Mouse (Mus musculus) neural tube, embryonic 13.5 days (tissue): ENCODE data around the gene Ginm1. TPM values are rescaled to one million over a fixed set of nuclear protein-coding genes. Genes with fewer than 3 reads are reported as not detected.

Source experiments
- ATAC-seq: fragments of 200-750 bp; cut with Nextera tagmentation; 2 replicates; pipeline ENCODE4 v1.8.0; 2017; ENCODE audit warnings: low read depth, mild to moderate bottlenecking, moderate TSS enrichment, moderate library complexity
- H3K27ac ChIP-seq: fragments of 300-500 bp; sonication (generic); replicated peaks from 2 replicates; pipeline ENCODE4 v1.5.1; 2015; ENCODE audit warnings: moderate library complexity, mild to moderate bottlenecking, inconsistent platforms
- H3K27me3 ChIP-seq: fragments of 300-500 bp; sonication (generic); 2 replicates; pipeline ENCODE4 v1.6.1; 2015; ENCODE audit warnings: mild to moderate bottlenecking, inconsistent platforms
- H3K36me3 ChIP-seq: fragments of 300-500 bp; sonication (generic); 2 replicates; pipeline ENCODE4 v1.6.1; 2015; ENCODE audit warnings: mild to moderate bottlenecking, inconsistent platforms
- H3K4me1 ChIP-seq: fragments of 300-500 bp; sonication (generic); replicated peaks from 2 replicates; pipeline ENCODE4 v1.6.1; 2015; ENCODE audit warnings: inconsistent platforms
- H3K4me2 ChIP-seq: fragments of 300-500 bp; sonication (generic); 2 replicates; pipeline ENCODE4 v1.6.1; 2015; ENCODE audit warnings: inconsistent platforms, mild to moderate bottlenecking, moderate library complexity
- H3K4me3 ChIP-seq: fragments of 300-500 bp; sonication (generic); 2 replicates; pipeline ENCODE4 v1.5.1; 2015; ENCODE audit warnings: mild to moderate bottlenecking, inconsistent platforms
- H3K9ac ChIP-seq: fragments of 300-500 bp; sonication (generic); 2 replicates; pipeline ENCODE4 v1.6.1; 2015; ENCODE audit warnings: moderate library complexity, mild to moderate bottlenecking, inconsistent platforms
- H3K9me3 ChIP-seq: fragments of 300-500 bp; sonication (generic); 2 replicates; pipeline ENCODE4 v1.6.1; 2016; ENCODE audit warnings: inconsistent platforms
- WGBS: fragments of 180-500 bp; shearing (Covaris S2); methylation state at CpG from one replicate; pipeline ENCODE4 v1.1.7; 2015; 5-methylcytosine and 5-hydroxymethylcytosine counted together
- polyA plus RNA-seq: library from polyadenylated mRNA; unstranded; fragments of >200 nt; fragmentation: Nextera tagmentation; extraction: Ambion mirVana; gene quantifications from 2 replicates; pipeline ENCODE4 v1.2.1, GENCODE M21; 2015

The Ginm1 gene
- polyA plus RNA-seq, 1 experiment from 2014 or later, result 54.8 TPM

DNA sequence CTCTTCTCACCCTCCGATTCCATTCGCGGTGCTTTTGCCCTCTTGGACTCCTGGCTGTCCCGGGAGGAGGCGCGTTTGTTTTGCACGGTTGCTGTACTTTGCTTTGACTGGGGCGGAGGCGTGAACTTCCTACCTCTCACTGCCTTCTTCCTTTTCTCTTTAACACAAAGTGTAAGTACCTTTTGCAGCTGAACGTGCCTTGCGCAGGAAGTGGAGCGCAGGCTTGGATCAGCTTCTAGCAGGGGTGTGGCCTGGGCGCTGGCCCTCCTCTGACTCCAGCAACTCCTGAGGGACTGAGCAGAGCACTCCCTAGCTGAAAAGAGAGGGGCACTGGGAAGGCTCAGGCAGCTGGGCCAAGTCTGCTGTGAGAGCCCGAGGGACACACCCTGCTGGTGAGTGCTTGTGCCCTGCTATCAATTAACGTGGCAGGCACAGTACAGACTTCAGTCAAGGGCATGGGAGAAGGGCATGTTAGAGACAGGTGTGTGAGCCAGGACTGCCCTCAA lies 39.6 kb upstream of the Ginm1 start, which contains the start of gene Zc3h12d:
TSS of gene Zc3h12d (plus strand) at position 300 of the 506 bp plus-strand sequence.
- Histone ChIP-seq H3K9me3 (no peaks in the 10 kb centered on the region), H3K4me3 (peak within 1 kb of the TSS; percentile 14; the same call in 1 of the 2 replicates), H3K27ac (no peak within 1 kb of the TSS), H3K4me2 (peak within 1 kb of the TSS; percentile 44), H3K27me3 (no peaks in the 10 kb centered on the region; the same call in 1 of the 2 replicates), H3K36me3 (peaks cover 5% of the 10 kb centered on the region; the same call in 1 of the 2 replicates), H3K4me1 (peaks cover 9% of the 10 kb centered on the region), H3K9ac (0 out of 2 replicates have a peak within 1 kb of the TSS, but pooled peaks have one; percentile 26)
- no peak for ATAC-seq
- WGBS, result 4% methylated on average over 15 of the region's 15 CpGs

DNA sequence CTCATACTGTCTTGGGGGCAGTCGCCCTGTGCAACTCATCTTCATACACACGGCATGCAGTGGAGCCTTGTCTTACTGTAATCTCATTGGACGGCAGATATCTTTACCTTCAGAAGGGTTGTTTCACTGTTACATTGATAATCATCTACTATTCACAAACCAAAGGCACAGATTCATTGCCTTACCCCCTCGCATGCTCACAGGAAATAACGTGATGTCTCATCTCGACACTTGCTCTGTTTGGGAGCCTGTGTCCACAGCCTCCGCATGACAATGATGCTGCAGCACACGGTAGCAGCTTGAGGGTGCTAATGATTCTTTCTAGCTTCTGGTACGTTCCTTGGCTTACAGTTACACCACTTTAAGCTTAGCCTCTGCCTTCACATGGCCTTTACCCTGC lies 33.5 kb upstream of the Ginm1 start:
- ATAC-seq, result no peak
- WGBS, result 91% methylated on average over 9 of the region's 9 CpGs

DNA sequence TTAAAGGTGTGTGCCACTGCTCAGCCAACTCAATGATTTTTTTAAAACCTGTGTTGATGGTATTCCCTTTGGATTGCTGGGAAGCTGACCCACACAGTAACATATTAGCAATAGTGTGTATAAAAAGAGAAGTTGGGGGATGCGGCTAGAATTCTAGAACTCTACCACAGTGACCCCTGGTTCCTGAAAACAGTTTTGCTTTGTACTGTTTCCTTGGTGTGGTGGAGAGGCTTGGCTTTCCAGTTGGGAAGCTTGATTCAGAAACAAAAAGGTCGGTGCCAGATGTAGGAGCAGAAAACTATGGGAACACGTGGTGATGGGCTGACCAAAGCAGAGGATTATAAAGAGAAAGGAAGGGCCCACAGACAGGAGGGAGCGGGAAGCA lies 32.6 kb upstream of the Ginm1 start:
- Histone ChIP-seq H3K27me3 (no peaks in the 10 kb centered on the region), H3K36me3 (peaks cover 45% of the 10 kb centered on the region), H3K9ac (no peak overlapping the region), H3K4me3 (no peak overlapping the region), H3K27ac (no peak overlapping the region), H3K9me3 (no peaks in the 10 kb centered on the region), H3K4me2 (no peak overlapping the region), H3K4me1 (no peaks in the 10 kb centered on the region)
- 92% methylated on average over 4 of the region's 4 CpGs for WGBS
- ATAC-seq, result no peak

More for the DNA sequence above, 33.5 kb upstream of the Ginm1 start:
- Histone ChIP-seq H3K27ac (no peak overlapping the region), H3K4me3 (no peak overlapping the region), H3K4me1 (no peaks in the 10 kb centered on the region), H3K36me3 (peaks cover 36% of the 10 kb centered on the region), H3K9ac (no peak overlapping the region), H3K4me2 (no peak overlapping the region), H3K9me3 (no peaks in the 10 kb centered on the region), H3K27me3 (no peaks in the 10 kb centered on the region)

DNA sequence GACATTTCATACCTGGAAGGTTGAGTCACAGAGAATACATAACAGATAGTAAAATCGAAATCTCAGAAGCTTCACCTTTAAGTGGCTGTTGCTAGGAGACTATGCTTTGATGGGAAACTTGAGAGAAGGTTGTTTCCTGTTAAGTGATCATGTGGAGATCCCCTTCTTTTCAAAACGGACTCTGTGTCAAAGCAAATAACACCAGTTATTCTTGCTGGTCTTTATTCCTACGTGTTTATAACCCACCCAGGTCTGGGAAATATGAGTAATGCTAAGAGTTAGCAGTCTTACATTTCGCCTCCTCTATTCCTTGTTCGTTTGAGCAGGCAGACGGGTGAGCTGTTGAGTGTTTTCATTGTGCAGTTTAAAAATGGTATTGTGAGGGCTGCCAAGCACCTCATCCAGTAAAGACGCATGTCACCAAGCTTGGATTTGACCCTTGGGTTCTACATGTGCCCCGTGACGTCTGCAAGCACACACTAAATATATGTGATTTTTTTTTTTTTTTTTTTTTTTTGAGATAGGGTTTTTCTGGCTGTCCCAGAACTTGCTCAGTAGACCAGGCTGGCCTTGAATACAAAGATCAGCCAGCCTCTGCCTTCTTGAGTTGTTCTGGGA lies 32.1 kb upstream of the Ginm1 start:
- H3K4me2 ChIP-seq, result no peak overlapping the region
- no peaks in the 10 kb centered on the region for H3K9me3 ChIP-seq
- ATAC-seq, result no peak
- no peak overlapping the region for H3K9ac ChIP-seq
- no peaks in the 10 kb centered on the region for H3K27me3 ChIP-seq
- 91% methylated on average over 9 of the region's 9 CpGs for WGBS
- H3K27ac ChIP-seq, result no peak overlapping the region
- peaks cover 49% of the 10 kb centered on the region for H3K36me3 ChIP-seq
- H3K4me1 ChIP-seq, result no peaks in the 10 kb centered on the region
- no peak overlapping the region for H3K4me3 ChIP-seq

DNA sequence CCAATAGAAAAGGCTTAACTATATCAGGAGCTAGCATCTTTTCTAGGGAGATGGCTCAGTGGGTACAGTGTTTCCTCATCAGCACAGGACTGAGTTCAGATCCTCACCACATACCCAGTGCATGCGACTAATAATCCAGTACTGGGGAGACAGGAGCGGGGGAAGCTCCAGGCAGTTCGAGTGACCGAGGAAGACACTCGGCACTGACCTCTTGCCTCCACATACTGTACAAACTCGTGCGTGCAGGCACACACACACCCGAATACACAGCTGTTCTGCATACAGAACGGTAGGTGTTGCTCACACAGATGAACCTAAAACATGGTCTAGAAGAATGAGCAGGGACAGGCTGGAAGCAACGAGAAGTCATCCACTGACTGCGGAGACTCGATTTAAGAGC lies 29.4 kb upstream of the Ginm1 start:
- Histone ChIP-seq H3K27ac (no peak overlapping the region), H3K27me3 (no peaks in the 10 kb centered on the region), H3K4me3 (no peak overlapping the region), H3K9me3 (no peaks in the 10 kb centered on the region), H3K4me1 (no peaks in the 10 kb centered on the region), H3K4me2 (no peak overlapping the region), H3K9ac (no peak overlapping the region), H3K36me3 (peaks cover 64% of the 10 kb centered on the region)
- 95% methylated on average over 12 of the region's 12 CpGs for WGBS
- ATAC-seq, result no peak

DNA sequence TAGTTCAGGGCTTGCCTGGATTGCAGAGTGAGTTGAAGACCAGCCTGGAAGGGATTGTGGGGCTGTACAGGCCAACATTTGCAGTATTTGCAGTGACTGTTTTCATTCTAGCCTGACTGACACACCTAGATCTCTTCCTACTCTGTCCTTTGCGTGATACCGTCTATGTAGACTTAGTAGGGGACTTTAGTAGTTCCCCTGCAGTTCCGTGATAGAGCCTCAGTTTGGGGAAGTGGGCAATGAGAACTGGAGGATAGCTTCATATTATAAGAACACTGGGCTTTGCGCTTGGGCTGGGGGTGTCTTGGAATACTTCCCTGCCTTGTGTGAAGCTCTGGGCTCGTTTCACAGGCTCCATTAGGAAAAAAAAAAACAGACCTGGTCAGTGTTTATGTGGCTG lies 27.5 kb upstream of the Ginm1 start:
- no peak overlapping the region for H3K9ac ChIP-seq
- H3K27me3 ChIP-seq, result no peaks in the 10 kb centered on the region
- no peaks in the 10 kb centered on the region for H3K9me3 ChIP-seq
- no peak overlapping the region for H3K4me3 ChIP-seq
- no peak for ATAC-seq
- H3K4me1 ChIP-seq, result no peaks in the 10 kb centered on the region
- peaks cover 69% of the 10 kb centered on the region for H3K36me3 ChIP-seq
- H3K4me2 ChIP-seq, result no peak overlapping the region
- H3K27ac ChIP-seq, result no peak overlapping the region
- WGBS, result 91% methylated on average over 5 of the region's 5 CpGs

DNA sequence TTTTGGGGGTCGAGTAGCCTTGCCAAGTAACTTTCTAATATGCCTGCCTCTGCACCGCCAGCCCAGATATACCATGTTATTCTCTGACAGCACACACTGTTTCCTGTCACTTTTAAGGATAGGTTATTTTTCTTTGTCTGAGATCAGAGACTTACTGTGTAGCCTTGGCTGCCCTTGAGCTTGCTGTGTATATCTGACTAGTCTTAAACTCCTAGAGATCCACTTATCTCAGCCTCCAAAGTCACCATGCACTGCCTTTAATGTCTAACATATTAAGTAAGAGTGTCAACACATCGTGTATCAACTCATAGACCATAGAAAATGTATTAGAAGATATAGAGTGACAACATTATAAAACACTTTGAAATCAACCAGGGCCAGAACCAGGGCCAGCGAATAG lies 27.0 kb upstream of the Ginm1 start:
- Histone ChIP-seq H3K4me1 (no peaks in the 10 kb centered on the region), H3K27ac (no peak overlapping the region), H3K36me3 (peaks cover 73% of the 10 kb centered on the region), H3K4me3 (no peak overlapping the region), H3K9ac (no peak overlapping the region), H3K9me3 (no peaks in the 10 kb centered on the region), H3K4me2 (no peak overlapping the region), H3K27me3 (no peaks in the 10 kb centered on the region)
- no peak for ATAC-seq
- WGBS, result 95% methylated on average over 4 of the region's 4 CpGs

DNA sequence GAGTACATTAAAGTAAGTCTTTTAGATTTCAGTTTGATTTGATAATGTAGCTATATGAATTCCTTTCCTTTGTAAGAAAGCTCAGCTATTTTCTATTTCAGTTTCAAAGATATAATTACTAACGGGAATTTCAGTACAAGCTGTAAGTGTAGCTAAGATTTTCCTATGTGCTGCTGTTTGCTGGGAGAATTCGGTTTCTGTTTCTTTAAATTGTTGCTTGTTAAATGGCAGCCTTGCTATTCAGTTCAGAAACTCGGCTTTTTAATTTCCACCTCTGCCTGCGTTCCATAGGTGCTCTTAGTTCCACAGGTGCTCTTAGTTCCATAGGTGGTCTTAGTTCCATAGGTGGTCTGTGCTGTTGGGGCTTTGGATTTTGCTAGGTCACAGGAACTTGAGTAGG lies 26.5 kb upstream of the Ginm1 start:
- Histone ChIP-seq H3K9me3 (no peaks in the 10 kb centered on the region), H3K9ac (no peak overlapping the region), H3K4me2 (no peak overlapping the region), H3K27me3 (no peaks in the 10 kb centered on the region), H3K4me3 (no peak overlapping the region), H3K27ac (no peak overlapping the region), H3K36me3 (peaks cover 77% of the 10 kb centered on the region), H3K4me1 (no peaks in the 10 kb centered on the region)
- no peak for ATAC-seq
- 94% methylated on average over 4 of the region's 4 CpGs for WGBS

DNA sequence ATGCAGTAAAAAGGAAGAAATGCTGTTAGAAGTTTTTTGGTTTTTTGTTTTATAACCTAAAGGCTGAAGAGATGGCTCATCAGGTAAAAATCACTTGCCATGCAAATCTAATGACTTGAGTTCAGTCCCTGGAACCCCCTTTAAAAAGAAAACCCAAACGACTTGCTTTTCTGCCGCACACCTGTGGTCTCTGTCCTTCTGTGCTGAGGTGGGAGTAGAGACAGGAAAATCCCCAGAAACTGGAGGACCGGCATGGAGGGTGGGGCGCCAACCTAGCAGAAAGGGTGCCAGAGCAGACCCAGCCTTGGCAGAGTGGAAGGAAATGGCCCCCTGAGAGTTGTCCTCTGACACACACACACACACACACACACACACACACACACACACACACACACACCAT lies 26.1 kb upstream of the Ginm1 start:
- no peak for ATAC-seq
- H3K36me3 ChIP-seq, result peaks cover 77% of the 10 kb centered on the region
- no peak overlapping the region for H3K27ac ChIP-seq
- no peaks in the 10 kb centered on the region for H3K9me3 ChIP-seq
- no peak overlapping the region for H3K4me2 ChIP-seq
- no peak overlapping the region for H3K4me3 ChIP-seq
- H3K4me1 ChIP-seq, result no peaks in the 10 kb centered on the region
- 89% methylated on average over 4 of the region's 4 CpGs for WGBS
- H3K27me3 ChIP-seq, result no peaks in the 10 kb centered on the region
- no peak overlapping the region for H3K9ac ChIP-seq

DNA sequence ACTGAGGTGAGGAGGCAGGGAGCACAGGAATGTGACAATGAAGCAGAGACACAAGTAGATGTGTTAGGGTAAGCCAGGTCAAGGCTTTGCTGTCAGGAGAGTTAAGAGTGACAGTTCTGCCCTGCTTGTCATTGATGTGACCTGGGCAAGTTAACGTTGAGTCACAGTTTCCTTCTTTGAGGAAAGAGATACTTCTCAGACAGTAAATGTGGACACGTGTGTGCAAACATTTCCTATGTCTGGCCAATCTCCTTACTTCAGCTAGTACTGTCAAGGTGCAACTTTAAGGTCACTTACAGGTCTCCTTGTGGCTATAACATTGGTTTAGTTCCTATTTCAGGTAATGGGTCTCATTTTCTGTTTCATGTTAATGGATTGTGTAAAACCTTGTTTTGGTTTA lies 23.9 kb upstream of the Ginm1 start:
- Histone ChIP-seq H3K4me2 (no peak overlapping the region), H3K4me3 (no peak overlapping the region), H3K27ac (no peak overlapping the region), H3K36me3 (peaks cover 80% of the 10 kb centered on the region), H3K4me1 (no peaks in the 10 kb centered on the region), H3K9ac (no peak overlapping the region), H3K27me3 (no peaks in the 10 kb centered on the region), H3K9me3 (no peaks in the 10 kb centered on the region)
- ATAC-seq, result no peak
- WGBS, result 92% methylated on average over 2 of the region's 2 CpGs

DNA sequence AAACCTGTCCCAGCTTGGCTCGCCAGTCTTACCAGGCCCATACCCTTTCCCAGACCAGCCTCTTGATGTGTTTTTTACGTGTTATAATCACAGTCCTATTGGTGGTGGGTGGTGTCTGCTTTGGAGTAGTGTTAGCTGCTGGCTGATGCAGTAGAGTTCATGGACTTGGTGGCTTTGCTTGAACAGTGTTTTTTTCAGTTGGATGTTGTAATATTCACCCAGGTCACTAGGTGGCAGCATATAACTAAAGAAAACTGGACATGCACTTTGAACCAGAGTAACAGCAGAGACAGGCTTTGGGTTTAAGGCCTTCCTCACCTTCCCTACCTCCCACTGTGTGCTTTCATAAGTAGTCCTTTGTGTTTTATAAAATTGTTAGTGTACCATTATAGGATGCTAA lies 17.3 kb upstream of the Ginm1 start:
- WGBS, result 55% methylated on average over 2 of the region's 2 CpGs
- H3K4me3 ChIP-seq, result no peak overlapping the region

DNA sequence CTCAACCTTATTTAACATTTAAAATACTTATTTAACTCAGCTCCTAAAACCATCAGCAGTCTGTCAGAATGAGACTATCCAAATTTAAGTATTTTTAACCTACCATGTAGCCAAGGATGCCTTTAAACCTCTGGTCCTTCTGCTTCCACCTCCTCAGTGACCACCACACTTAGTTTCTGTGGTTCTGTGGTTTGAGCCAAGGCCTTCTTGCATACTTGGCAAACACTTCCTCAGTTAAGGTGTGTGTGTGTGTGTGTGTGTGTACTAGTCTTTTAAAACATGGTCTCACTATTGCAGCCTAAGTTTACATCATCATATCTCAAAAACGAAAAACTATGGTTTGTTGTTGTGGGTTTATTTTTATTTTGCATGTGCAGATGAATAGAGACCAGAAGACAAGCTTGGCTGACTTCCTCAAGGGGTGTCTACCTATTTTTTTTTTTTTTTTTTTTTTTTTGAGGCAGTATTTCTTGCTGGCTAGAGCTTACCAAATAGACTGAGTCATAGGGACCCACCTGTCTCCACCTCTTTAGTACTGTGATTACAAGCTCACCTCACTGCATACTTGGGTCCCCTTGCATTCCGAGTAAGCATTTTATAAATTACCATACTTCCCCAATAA lies 10.0 kb upstream of the Ginm1 start:
- Histone ChIP-seq H3K4me1 (no peaks in the 10 kb centered on the region), H3K9ac (no peak overlapping the region), H3K4me3 (no peak overlapping the region), H3K27ac (no peak overlapping the region), H3K4me2 (no peak overlapping the region), H3K9me3 (no peaks in the 10 kb centered on the region), H3K36me3 (peaks cover 86% of the 10 kb centered on the region), H3K27me3 (no peaks in the 10 kb centered on the region)
- no peak for ATAC-seq
- WGBS, result 92% methylated on average over 2 of the region's 2 CpGs

More for the DNA sequence above, 17.3 kb upstream of the Ginm1 start:
- no peak overlapping the region for H3K4me2 ChIP-seq
- no peaks in the 10 kb centered on the region for H3K9me3 ChIP-seq
- no peaks in the 10 kb centered on the region for H3K27me3 ChIP-seq
- H3K27ac ChIP-seq, result no peak overlapping the region
- no peak overlapping the region for H3K9ac ChIP-seq
- peaks cover 78% of the 10 kb centered on the region for H3K36me3 ChIP-seq
- peak; percentile 27; the same call in 1 of the 2 replicates for ATAC-seq
- no peaks in the 10 kb centered on the region for H3K4me1 ChIP-seq
